In the genomic region with DNA sequence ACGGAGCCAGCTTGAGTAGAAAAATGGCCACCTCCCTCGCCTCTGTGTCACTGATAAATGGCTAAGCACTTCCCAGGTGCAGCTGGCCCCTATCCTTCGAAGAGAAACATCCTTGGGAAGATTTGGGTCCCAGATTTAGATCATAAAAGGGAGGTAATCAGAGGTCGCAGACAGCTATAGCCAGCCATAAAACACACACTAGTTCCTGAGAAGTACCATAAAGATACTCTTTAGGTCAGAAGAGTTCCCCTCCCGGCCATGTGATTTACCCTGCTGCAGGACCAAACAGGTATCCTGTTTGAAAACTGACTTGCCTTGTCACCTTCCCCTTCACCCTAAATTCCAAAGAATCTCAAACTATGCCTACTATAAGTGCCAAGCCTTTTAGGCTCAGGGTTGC, we compare ENCODE assay signal across 4 mouse cellular contexts. TPM values are rescaled to one million over a fixed set of nuclear protein-coding genes. Genes with fewer than 3 reads are reported as not detected.
"Had no signal": no experiment of that assay in that cellular context is flagged by ENCODE, and none has a peak within 500 bp of the region (broad histone marks: within the 10 kb centered on the region; RNA-seq: fewer than 3 reads in every experiment).

No protein-coding gene starts in this region.

RNA-seq across cellular contexts. Expression of a gene that starts 9.6 kb away (rescaled TPM):
- polyA plus RNA-seq: neural tube, embryonic 13.5 days; neural tube, embryonic 14.5 days; neural tube, embryonic 15.5 days; spleen, adult 2 months had no signal

RNA-seq across cellular contexts. Expression of a gene that starts 24.1 kb away (rescaled TPM):
- polyA plus RNA-seq: neural tube, embryonic 13.5 days; neural tube, embryonic 14.5 days; neural tube, embryonic 15.5 days; spleen, adult 2 months had no signal

RNA-seq across cellular contexts. Expression of a gene that starts 43.0 kb away (rescaled TPM):
- polyA plus RNA-seq: neural tube, embryonic 13.5 days; neural tube, embryonic 14.5 days; neural tube, embryonic 15.5 days; spleen, adult 2 months had no signal
